In the genomic region with DNA sequence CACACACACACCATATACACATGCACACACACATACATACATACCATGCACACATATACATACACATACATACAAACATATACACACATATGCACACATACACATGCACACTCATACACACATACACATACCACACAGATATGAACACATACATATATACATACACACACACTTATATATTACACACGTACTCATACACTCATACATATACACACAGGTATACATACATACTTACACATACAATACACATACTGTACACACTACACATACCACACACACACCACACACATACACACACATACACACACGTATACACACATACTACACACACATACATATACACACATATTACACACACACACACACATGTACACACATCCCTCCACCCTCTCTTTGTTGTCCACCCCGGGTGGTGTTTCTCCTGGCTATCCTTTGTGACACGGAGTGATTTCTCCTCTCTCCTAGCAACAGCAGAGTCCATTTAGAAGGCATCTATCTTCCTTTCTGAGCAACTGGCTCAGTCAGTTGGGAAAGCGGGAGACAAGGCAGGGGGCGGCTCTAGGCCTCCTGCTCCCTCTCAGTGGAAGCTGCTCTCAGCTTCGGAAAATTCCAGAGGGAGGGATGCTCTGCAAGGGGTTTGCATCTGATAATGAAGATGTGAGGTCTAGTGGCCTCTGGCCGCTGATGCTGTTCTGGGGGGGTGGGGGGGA, we compare ENCODE assay signal across 18 mouse cellular contexts. TPM values are rescaled to one million over a fixed set of nuclear protein-coding genes. Genes with fewer than 3 reads are reported as not detected.
DNase-seq lines count a peak whose midpoint lies in the region; ATAC-seq and TF ChIP-seq lines count a peak whose summit lies in the region.
"Had no signal": no experiment of that assay in that cellular context is flagged by ENCODE, and none has a peak within 500 bp of the region (broad histone marks: within the 10 kb centered on the region; RNA-seq: fewer than 3 reads in every experiment).

No protein-coding gene starts in this region.

- H3K36me3 ChIP-seq in hindbrain, embryonic 11.5 days (ENCODE audit: control insufficient read depth, insufficient read depth, low read length): no peaks in the 10 kb centered on the region
- no peaks in the 10 kb centered on the region for H3K36me3 ChIP-seq in neural tube, embryonic 13.5 days
- no peaks in the 10 kb centered on the region for H3K36me3 ChIP-seq in forebrain, embryonic 10.5 days (replicated peaks)
- H3K36me3 ChIP-seq: kidney, embryonic 15.5 days; limb, embryonic 13.5 days; liver, embryonic 15.5 days had no signal

- no peak overlapping the region for H3K4me3 ChIP-seq in layer of hippocampus, adult 2 months
- H3K4me3 ChIP-seq in hindbrain, embryonic 11.5 days (ENCODE audit: low read depth, low read length): no peak overlapping the region
- no peak overlapping the region for H3K4me3 ChIP-seq in neural tube, embryonic 13.5 days
- no peak overlapping the region for H3K4me3 ChIP-seq in forebrain, embryonic 10.5 days
- H3K4me3 ChIP-seq: forebrain, embryonic 13.5 days; kidney, embryonic 15.5 days; limb, embryonic 13.5 days; liver, embryonic 15.5 days had no signal

- peak overlapping the region; percentile 87 for H3K27ac ChIP-seq in layer of hippocampus, adult 2 months
- H3K27ac ChIP-seq in hindbrain, embryonic 11.5 days (ENCODE audit: low read depth, low read length): no peak overlapping the region
- 0 out of 2 replicates have a peak overlapping the region, but pooled peaks have one; percentile 19 for H3K27ac ChIP-seq in neural tube, embryonic 13.5 days (replicated peaks)
- H3K27ac ChIP-seq in forebrain, embryonic 10.5 days: no peak overlapping the region
- H3K27ac ChIP-seq: forebrain, embryonic 13.5 days; kidney, embryonic 15.5 days; limb, embryonic 13.5 days; liver, embryonic 15.5 days had no signal

- no peak for TF ChIP-seq CTCF in layer of hippocampus, adult 2 months (conservative IDR thresholded peaks at IDR 0.05)

- H3K4me2 ChIP-seq in hindbrain, embryonic 11.5 days (replicated peaks; ENCODE audit: low read depth, low read length): no peak overlapping the region
- H3K4me2 ChIP-seq in neural tube, embryonic 13.5 days: no peak overlapping the region
- H3K4me2 ChIP-seq: forebrain, embryonic 13.5 days; kidney, embryonic 15.5 days; limb, embryonic 13.5 days; liver, embryonic 15.5 days had no signal

- no peaks in the 10 kb centered on the region for H3K9me3 ChIP-seq in hindbrain, embryonic 11.5 days (ENCODE audit: control insufficient read depth, low read length)
- H3K9me3 ChIP-seq in neural tube, embryonic 13.5 days: no peaks in the 10 kb centered on the region
- no peaks in the 10 kb centered on the region for H3K9me3 ChIP-seq in forebrain, embryonic 10.5 days
- H3K9me3 ChIP-seq: forebrain, embryonic 13.5 days; kidney, embryonic 15.5 days; limb, embryonic 13.5 days; liver, embryonic 15.5 days had no signal

- H3K27me3 ChIP-seq in hindbrain, embryonic 11.5 days (ENCODE audit: control insufficient read depth, insufficient read depth, low read length): no peaks in the 10 kb centered on the region
- no peaks in the 10 kb centered on the region for H3K27me3 ChIP-seq in neural tube, embryonic 13.5 days
- no peaks in the 10 kb centered on the region for H3K27me3 ChIP-seq in forebrain, embryonic 10.5 days (ENCODE audit: poor library complexity, severe bottlenecking)
- H3K27me3 ChIP-seq: forebrain, embryonic 13.5 days; kidney, embryonic 15.5 days; limb, embryonic 13.5 days had no signal

- 39% methylated on average over 8 of the region's 8 CpGs for WGBS in hindbrain, embryonic 11.5 days
- 40% methylated on average over 8 of the region's 8 CpGs for WGBS in neural tube, embryonic 13.5 days
- 64% methylated on average over 8 of the region's 8 CpGs for WGBS in forebrain, embryonic 10.5 days

- peak; percentile 56 for ATAC-seq in hindbrain, embryonic 11.5 days (ENCODE audit: low FRiP score)
- ATAC-seq in neural tube, embryonic 13.5 days (ENCODE audit: low read depth): peak; percentile 40; the same call in 1 of the 2 replicates
- ATAC-seq: forebrain, embryonic 13.5 days had no signal

- H3K4me1 ChIP-seq in hindbrain, embryonic 11.5 days (replicated peaks; ENCODE audit: control insufficient read depth, insufficient read depth, low read length): peaks cover 2% of the 10 kb centered on the region; the same call in 1 of the 2 replicates
- H3K4me1 ChIP-seq in neural tube, embryonic 13.5 days (replicated peaks): peaks cover 21% of the 10 kb centered on the region
- peaks cover 11% of the 10 kb centered on the region for H3K4me1 ChIP-seq in forebrain, embryonic 10.5 days
- H3K4me1 ChIP-seq: forebrain, embryonic 13.5 days; liver, embryonic 15.5 days had no signal

- no peak overlapping the region for H3K9ac ChIP-seq in hindbrain, embryonic 11.5 days (ENCODE audit: low read depth, low read length)
- peak overlapping the region; percentile 34; the same call in 1 of the 2 replicates for H3K9ac ChIP-seq in neural tube, embryonic 13.5 days
- H3K9ac ChIP-seq: forebrain, embryonic 13.5 days; kidney, embryonic 15.5 days; limb, embryonic 13.5 days; liver, embryonic 15.5 days had no signal

- no peak for DNase-seq in layer of hippocampus, adult 2 months (ENCODE audit: low spot score in 2 of 2)
- DNase-seq in layer of hippocampus, adult 11-12 months (ENCODE audit: low spot score): no peak
- DNase-seq in embryo, embryonic 11 days: peak; percentile 29
- no peak for DNase-seq in hindbrain, embryonic 11.5 days (ENCODE audit: low spot score)
- no peak for DNase-seq in forebrain, embryonic 10.5 days (ENCODE audit: extremely low spot score, low spot score)
- no peak for DNase-seq in right cerebral cortex, postnatal 25 days
- DNase-seq: cerebellum, adult 11-12 months; lung, postnatal 10 days; retina, postnatal 1 day; thymus, postnatal 36 days had no signal

RNA-seq across cellular contexts. Expression of a gene that starts 10.3 kb away (rescaled TPM):
- 1 to 10 TPM; 2.0 to 2.8 TPM for total RNA-seq in layer of hippocampus, adult 2 months (2021)
- 0.97 and 1.2 TPM in 2 replicates for polyA plus RNA-seq in hindbrain, embryonic 11.5 days (2014; fragmentation: Nextera tagmentation; extraction: Ambion mirVana)
- 0.70 and 0.96 TPM in 2 replicates for polyA plus RNA-seq in neural tube, embryonic 13.5 days (2015; fragmentation: Nextera tagmentation; extraction: Ambion mirVana)
- 0.53 and 0.78 TPM in 2 replicates for polyA plus RNA-seq in forebrain, embryonic 10.5 days (2016; fragmentation: Nextera tagmentation; extraction: Ambion mirVana)
- total RNA-seq: megakaryocyte-erythroid progenitor cell, adult 5-6 weeks had no signal

RNA-seq across cellular contexts. Expression of a gene that starts 42.9 kb away (rescaled TPM):
- 10 to 100 TPM; 18.9 to 21.5 TPM for total RNA-seq in layer of hippocampus, adult 2 months (2021)
- 0.17 and 0.57 TPM in 2 replicates for polyA plus RNA-seq in hindbrain, embryonic 11.5 days (2014; fragmentation: Nextera tagmentation; extraction: Ambion mirVana)
- polyA plus RNA-seq in neural tube, embryonic 13.5 days (2015; fragmentation: Nextera tagmentation; extraction: Ambion mirVana): 0.41 and 0.56 TPM in 2 replicates
- polyA plus RNA-seq in forebrain, embryonic 10.5 days (2016; fragmentation: Nextera tagmentation; extraction: Ambion mirVana): 0.14 and 0.26 TPM in 2 replicates
- total RNA-seq: granulocyte monocyte progenitor cell, adult 5-6 weeks; megakaryocyte-erythroid progenitor cell, adult 5-6 weeks had no signal
- polyA plus RNA-seq: C2C12 had no signal

Comparison
In these comparisons a context has a peak if more than half of its experiments do, and no peak if none do; other contexts are left out.
1. H3K27ac ChIP-seq: peak in layer of hippocampus, adult 2 months (single experiment) and neural tube, embryonic 13.5 days (single experiment); none in hindbrain, embryonic 11.5 days (single experiment) and forebrain, embryonic 10.5 days (single experiment).